Mouse (Mus musculus): ENCODE results near the gene Pfkfb3.

GRCm38 (mm10) chr2:11563256-11563655, 9.4 kb upstream of the Pfkfb3 start:
- no peak for TF ChIP-seq CHD2 (IDR thresholded peaks at IDR 0.05; ENCODE audit: low read depth, low read length)
- no peak for TF ChIP-seq HCFC1 (IDR thresholded peaks at IDR 0.05; ENCODE audit: borderline replicate concordance, insufficient read depth, low read length)
- TF ChIP-seq ZC3H11A (IDR thresholded peaks at IDR 0.05; ENCODE audit: borderline replicate concordance, low read depth, low read length) = no peak
- TF ChIP-seq MAFK (IDR thresholded peaks at IDR 0.05; ENCODE audit: insufficient read depth, low read depth, low read length) = no peak
- no peak for TF ChIP-seq ZNF384 (IDR thresholded peaks at IDR 0.05; ENCODE audit: low read depth, low read length)
